ENCODE assay signal across 23 mouse cellular contexts in the genomic region with DNA sequence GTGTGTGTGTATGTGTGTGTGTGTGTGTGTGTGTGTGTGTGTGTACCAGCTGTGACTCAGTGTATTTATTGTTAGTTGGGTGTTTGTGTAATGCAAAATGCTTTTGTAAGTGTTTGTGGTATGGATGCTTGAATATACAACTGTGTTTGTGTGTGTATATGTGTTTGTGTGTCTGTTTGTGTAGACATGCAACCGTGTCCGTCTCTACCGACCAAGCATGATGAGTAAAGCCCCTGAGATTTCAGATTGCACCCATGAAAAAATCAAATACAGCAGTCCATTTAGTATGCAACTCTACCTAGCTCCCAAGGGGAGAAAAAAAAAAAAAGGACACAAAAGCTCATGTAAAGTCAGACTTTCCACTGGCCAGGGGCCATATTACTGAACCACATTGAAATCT. TPM values are rescaled to one million over a fixed set of nuclear protein-coding genes. Genes with fewer than 3 reads are reported as not detected.
A peak's percentile ranks its signal among the peaks of the same experiment; 100 is the strongest.
DNase-seq lines count a peak whose midpoint lies in the region.
"Not testable (repeated sequence)": the region's sequence is repeated elsewhere in the genome, so short reads cannot be mapped to it uniquely, and the experiment has no call there.
"Had no signal": no experiment of that assay in that cellular context is flagged by ENCODE, and none has a peak within 500 bp of the region (broad histone marks: within the 10 kb centered on the region; RNA-seq: fewer than 3 reads in every experiment).

No protein-coding gene starts in this region.

- H3K36me3 ChIP-seq in embryonic facial prominence, embryonic 10.5 days (replicated peaks); forebrain, embryonic 10.5 days (replicated peaks); limb, embryonic 10.5 days: not testable (repeated sequence)

- H3K27ac ChIP-seq in embryonic facial prominence, embryonic 10.5 days (replicated peaks); forebrain, embryonic 10.5 days; limb, embryonic 10.5 days: not testable (repeated sequence)

- WGBS in embryonic facial prominence, embryonic 10.5 days: 94% methylated on average over 3 of the region's 3 CpGs
- WGBS in forebrain, embryonic 10.5 days: 98% methylated on average over 3 of the region's 3 CpGs
- 89% methylated on average over 3 of the region's 3 CpGs for WGBS in limb, embryonic 10.5 days

- H3K27me3 ChIP-seq in embryonic facial prominence, embryonic 10.5 days (replicated peaks; ENCODE audit: low read depth, poor library complexity, severe bottlenecking); forebrain, embryonic 10.5 days (ENCODE audit: poor library complexity, severe bottlenecking); limb, embryonic 10.5 days (ENCODE audit: low read depth, poor library complexity, severe bottlenecking): not testable (repeated sequence)

- not testable (repeated sequence) for H3K4me1 ChIP-seq in embryonic facial prominence, embryonic 10.5 days; forebrain, embryonic 10.5 days; limb, embryonic 10.5 days

- H3K4me3 ChIP-seq in embryonic facial prominence, embryonic 10.5 days; forebrain, embryonic 10.5 days; limb, embryonic 10.5 days: not testable (repeated sequence)

- not testable (repeated sequence) for H3K9me3 ChIP-seq in embryonic facial prominence, embryonic 10.5 days; forebrain, embryonic 10.5 days; limb, embryonic 10.5 days (replicated peaks)

- DNase-seq in embryonic facial prominence, embryonic 10.5 days (ENCODE audit: low spot score): peak; percentile 5
- DNase-seq in forebrain, embryonic 10.5 days (ENCODE audit: extremely low spot score, low spot score): peak; percentile 10
- peak; percentile 4 for DNase-seq in gastrocnemius, postnatal 10 days
- peak; percentile 91 for DNase-seq in heart, adult 11 months
- DNase-seq in layer of hippocampus, adult 11-12 months (ENCODE audit: low spot score): peak; percentile 8
- peak; percentile 12 for DNase-seq in limb, embryonic 10.5 days (ENCODE audit: low spot score)

RNA-seq across cellular contexts. Expression of a gene that starts 5.0 kb away (rescaled TPM):
- polyA plus RNA-seq in embryonic facial prominence, embryonic 10.5 days (2016; fragmentation: Nextera tagmentation; extraction: Ambion mirVana): not detected in 2 replicates
- polyA plus RNA-seq in forebrain, embryonic 10.5 days (2016; fragmentation: Nextera tagmentation; extraction: Ambion mirVana): not detected in 2 replicates
- total RNA-seq in gastrocnemius, postnatal 10 days (2021): not detected
- not detected in 2 replicates for polyA plus RNA-seq in limb, embryonic 10.5 days (2016; fragmentation: Nextera tagmentation; extraction: Ambion mirVana)
- total RNA-seq: adrenal gland, adult 18-20 months; adrenal gland, adult 2 months; adrenal gland, adult 8-10 months; adrenal gland, postnatal 14 days; adrenal gland, postnatal 25 days; adrenal gland, postnatal 36 days; ES-E14; MEL had no signal
- polyA plus RNA-seq: activated CD4-positive, CD25-positive, alpha-beta regulatory T cell, adult 4 months; adrenal gland, adult 2 months; brain, embryonic 14.5 days; CD4-positive, CD25-positive, alpha-beta regulatory T cell, adult 4 months; G1E had no signal

RNA-seq across cellular contexts. Expression of a gene that starts 11.4 kb away (rescaled TPM):
- polyA plus RNA-seq in embryonic facial prominence, embryonic 10.5 days (2016; fragmentation: Nextera tagmentation; extraction: Ambion mirVana): not detected in 2 replicates
- not detected in 2 replicates for polyA plus RNA-seq in forebrain, embryonic 10.5 days (2016; fragmentation: Nextera tagmentation; extraction: Ambion mirVana)
- not detected for total RNA-seq in gastrocnemius, postnatal 10 days (2021)
- polyA plus RNA-seq in limb, embryonic 10.5 days (2016; fragmentation: Nextera tagmentation; extraction: Ambion mirVana): not detected in 2 replicates
- total RNA-seq: adrenal gland, adult 18-20 months; adrenal gland, adult 2 months; adrenal gland, adult 8-10 months; adrenal gland, postnatal 10 days; adrenal gland, postnatal 14 days; adrenal gland, postnatal 25 days; adrenal gland, postnatal 36 days; adrenal gland, postnatal 4 days had no signal
- polyA plus RNA-seq: adrenal gland, adult 2 months; brain, embryonic 14.5 days had no signal

RNA-seq across cellular contexts. Expression of a gene that starts 28.3 kb away (rescaled TPM):
- polyA plus RNA-seq in embryonic facial prominence, embryonic 10.5 days (2016; fragmentation: Nextera tagmentation; extraction: Ambion mirVana): not detected in 2 replicates
- polyA plus RNA-seq in forebrain, embryonic 10.5 days (2016; fragmentation: Nextera tagmentation; extraction: Ambion mirVana): not detected in 2 replicates
- total RNA-seq in gastrocnemius, postnatal 10 days (2021): not detected
- polyA plus RNA-seq in limb, embryonic 10.5 days (2016; fragmentation: Nextera tagmentation; extraction: Ambion mirVana): not detected in 2 replicates
- total RNA-seq: adrenal gland, adult 18-20 months; adrenal gland, adult 2 months; adrenal gland, adult 8-10 months; adrenal gland, postnatal 10 days; adrenal gland, postnatal 14 days; adrenal gland, postnatal 25 days; adrenal gland, postnatal 36 days; adrenal gland, postnatal 4 days; CH12.LX; ES-E14; G1E; MEL had no signal
- polyA plus RNA-seq: activated CD4-positive, CD25-positive, alpha-beta regulatory T cell, adult 4 months; adrenal gland, adult 2 months; brain, embryonic 14.5 days; C2C12; CD4-positive, CD25-positive, alpha-beta regulatory T cell, adult 4 months; G1E; Patski had no signal

RNA-seq across cellular contexts. Expression of a gene that starts 30.2 kb away (rescaled TPM):
- not detected in 2 replicates for polyA plus RNA-seq in embryonic facial prominence, embryonic 10.5 days (2016; fragmentation: Nextera tagmentation; extraction: Ambion mirVana)
- polyA plus RNA-seq in forebrain, embryonic 10.5 days (2016; fragmentation: Nextera tagmentation; extraction: Ambion mirVana): not detected in 2 replicates
- total RNA-seq in gastrocnemius, postnatal 10 days (2021): not detected
- polyA plus RNA-seq in limb, embryonic 10.5 days (2016; fragmentation: Nextera tagmentation; extraction: Ambion mirVana): not detected in 2 replicates
- total RNA-seq: adrenal gland, adult 18-20 months; adrenal gland, adult 2 months; adrenal gland, adult 8-10 months; adrenal gland, postnatal 10 days; adrenal gland, postnatal 14 days; adrenal gland, postnatal 25 days; adrenal gland, postnatal 36 days; adrenal gland, postnatal 4 days; CH12.LX; ES-E14; G1E; MEL had no signal
- polyA plus RNA-seq: activated CD4-positive, CD25-positive, alpha-beta regulatory T cell, adult 4 months; adrenal gland, adult 2 months; brain, embryonic 14.5 days; C2C12; CD4-positive, CD25-positive, alpha-beta regulatory T cell, adult 4 months; G1E; Patski had no signal

Comparison
In these comparisons a context has a peak if more than half of its experiments do, and no peak if none do; other contexts are left out.
1. DNase-seq: peak in every context shown above with its lines; median percentile 91 in heart, adult 11 months; 12 in limb, embryonic 10.5 days; 10 in forebrain, embryonic 10.5 days; 8 in layer of hippocampus, adult 11-12 months; 5 in embryonic facial prominence, embryonic 10.5 days; 4 in gastrocnemius, postnatal 10 days.